Mouse (Mus musculus) cortical plate, adult 2 months (tissue): ENCODE measurements around the gene Draxin.

Source experiments
- CTCF ChIP-seq: fragments of 200-500 bp; IDR thresholded peaks from 2 replicates; pipeline ENCODE4 v1.5.1; 2011; ENCODE audit warnings: mild to moderate bottlenecking, control low read depth, low read length; ENCODE audit not compliant: insufficient read depth; ENCODE audit errors: extremely low read depth
- POLR2A ChIP-seq: fragments of 200-500 bp; IDR thresholded peaks from 2 replicates; pipeline ENCODE4 v1.6.1; 2011; ENCODE audit warnings: mild to moderate bottlenecking, low read length, control low read depth; ENCODE audit not compliant: insufficient read depth; ENCODE audit errors: extremely low read depth

DNA sequence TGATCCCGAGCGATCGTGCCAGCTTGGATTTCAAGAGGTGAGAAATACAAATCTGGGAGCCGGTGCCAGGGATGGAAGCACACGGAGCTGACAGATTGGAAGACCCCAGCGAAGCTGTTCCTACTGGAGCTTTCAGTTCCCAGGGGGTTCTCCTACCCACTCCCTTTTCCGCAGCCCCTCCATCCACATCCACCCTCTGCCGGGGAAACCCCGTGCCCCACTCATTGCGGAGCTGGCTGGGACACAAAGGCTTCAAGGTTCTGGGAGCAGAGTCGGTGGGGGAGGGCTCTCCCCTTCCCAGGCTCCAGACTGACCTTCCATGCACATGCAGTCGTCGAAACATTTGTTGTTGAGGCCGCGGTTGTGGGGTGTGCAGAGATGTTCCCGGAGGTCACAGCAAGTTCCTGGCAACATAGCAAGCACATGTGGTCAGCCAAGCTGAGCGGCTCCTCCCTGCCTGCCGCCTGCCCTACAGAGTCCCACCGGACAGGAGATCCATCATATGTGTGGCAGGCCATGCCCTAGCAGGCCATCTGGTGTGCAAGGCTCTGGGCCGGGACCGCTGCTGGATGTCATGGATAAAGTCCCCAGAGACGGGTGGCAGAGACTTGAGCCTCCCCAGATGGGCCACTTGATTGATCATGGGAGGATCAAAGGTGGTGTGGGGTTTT, 22.7 kb downstream of the Draxin start:
- TF ChIP-seq CTCF (no peak), POLR2A (no peak)
